Mouse (Mus musculus) 3T3-L1 (cell line): ENCODE measurements around the gene Hoxc8.

Source experiments
- DNase-seq: peaks from one replicate; pipeline ENCODE4 v3.0.0-alpha.2; 2015; ENCODE audit warnings: low read depth, low spot score

Gene Hoxc8

GRCm38 (mm10) chr15:102965003-102965891 is 25.2 kb upstream of the Hoxc8 start:
- DNase-seq: no peak

DNA sequence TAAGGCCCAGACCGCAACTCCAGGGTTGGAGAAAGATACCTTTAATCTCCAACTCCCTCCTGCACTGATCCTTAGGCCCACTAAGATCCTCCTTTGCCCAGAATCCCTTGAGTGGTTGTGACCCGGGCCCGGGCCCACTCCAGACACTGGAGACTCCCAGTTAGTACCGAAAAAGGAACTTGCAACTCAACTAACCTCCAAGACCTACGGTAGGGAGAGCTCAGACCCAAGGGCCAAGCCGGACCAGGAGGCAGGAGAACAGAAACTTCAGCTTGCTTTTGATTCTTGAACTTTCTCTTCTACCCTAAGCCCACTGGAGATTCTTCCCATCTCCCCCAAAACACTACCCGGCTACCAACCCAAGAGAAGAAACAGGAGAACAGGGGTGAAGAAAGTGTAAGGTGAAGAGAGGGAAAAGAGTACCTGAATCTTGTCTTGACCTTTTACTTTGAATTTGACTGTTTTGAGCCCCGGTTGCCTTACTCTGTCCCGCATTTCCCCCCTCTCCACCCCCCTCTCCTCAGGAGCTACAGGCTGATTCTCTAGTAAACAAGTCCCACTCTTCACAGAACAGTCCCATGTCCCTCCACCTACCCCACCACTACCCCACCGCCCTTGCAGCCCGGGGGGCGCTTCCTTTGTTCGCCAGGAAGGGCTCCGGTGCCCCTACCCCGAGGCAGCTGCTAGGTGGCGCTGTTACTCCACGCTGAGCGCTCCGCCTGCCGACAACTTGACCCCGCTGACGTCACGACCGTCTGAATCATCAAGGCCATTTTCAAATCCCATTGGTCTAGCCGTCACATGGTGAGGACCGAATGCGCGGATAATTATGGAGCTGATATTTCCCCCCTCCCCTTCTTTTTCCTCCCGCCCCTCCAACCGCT is 24.3 kb upstream of the Hoxc8 start:
- DNase-seq: no peak

- no peak for DNase-seq
Observed at GRCm38 (mm10) chr15:102966776-102967311, 23.6 kb upstream of the Hoxc8 start, which contains the start of gene Hoxc10. TSS of gene Hoxc10 (plus strand) at chr15:102966796.

- DNase-seq: no peak
Observed at GRCm38 (mm10) chr15:102967312-102967510, 23.2 kb upstream of the Hoxc8 start, which contains the start of gene Hoxc5. TSS of gene Hoxc5 (plus strand) at chr15:102967443.

DNA sequence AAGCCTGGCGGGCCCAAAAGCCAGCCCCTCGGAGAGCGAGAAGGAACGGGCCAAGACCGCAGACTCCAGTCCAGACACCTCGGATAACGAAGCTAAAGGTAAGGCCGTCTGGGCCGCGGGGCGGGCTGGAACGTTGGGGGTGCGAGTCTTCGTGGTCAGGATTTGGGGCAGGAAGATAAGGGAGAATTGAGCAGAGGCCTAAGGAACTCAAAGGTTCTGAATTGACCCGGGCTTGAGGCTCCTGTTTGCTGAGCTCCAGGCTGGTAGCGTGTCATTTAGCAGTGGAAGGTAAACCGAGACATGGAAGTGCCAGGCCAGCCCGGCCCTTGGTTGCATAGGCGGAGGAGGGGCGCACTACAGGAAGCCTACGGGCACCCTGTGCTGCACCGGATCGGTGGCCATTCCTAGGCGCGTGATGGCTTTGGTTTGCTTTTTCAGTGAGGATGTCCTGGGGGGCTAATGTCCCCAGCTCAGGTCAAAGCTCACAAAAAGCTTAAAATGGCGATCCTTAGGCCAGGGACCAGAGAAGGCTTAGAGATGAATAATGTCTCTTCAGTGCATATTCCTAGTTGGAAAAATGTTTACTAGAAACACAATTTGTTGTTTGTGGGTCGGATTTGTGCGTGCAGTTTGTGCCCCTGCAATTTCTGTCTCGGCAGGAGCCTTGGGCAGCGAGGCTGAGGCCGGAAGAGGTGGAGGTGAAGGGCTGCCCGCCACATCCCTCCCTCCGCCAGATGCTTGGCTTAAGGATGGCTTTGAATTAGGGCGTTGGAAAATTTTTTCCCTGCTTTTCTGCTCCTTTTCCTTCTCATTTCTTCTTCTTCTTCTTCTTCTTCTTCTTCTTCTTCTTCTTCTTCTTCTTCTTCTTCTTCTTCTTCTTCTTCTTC is 22.7 kb upstream of the Hoxc8 start:
- DNase-seq: no peak

GRCm38 (mm10) chr15:102969296-102969695 is 21.1 kb upstream of the Hoxc8 start:
- DNase-seq: no peak

DNA sequence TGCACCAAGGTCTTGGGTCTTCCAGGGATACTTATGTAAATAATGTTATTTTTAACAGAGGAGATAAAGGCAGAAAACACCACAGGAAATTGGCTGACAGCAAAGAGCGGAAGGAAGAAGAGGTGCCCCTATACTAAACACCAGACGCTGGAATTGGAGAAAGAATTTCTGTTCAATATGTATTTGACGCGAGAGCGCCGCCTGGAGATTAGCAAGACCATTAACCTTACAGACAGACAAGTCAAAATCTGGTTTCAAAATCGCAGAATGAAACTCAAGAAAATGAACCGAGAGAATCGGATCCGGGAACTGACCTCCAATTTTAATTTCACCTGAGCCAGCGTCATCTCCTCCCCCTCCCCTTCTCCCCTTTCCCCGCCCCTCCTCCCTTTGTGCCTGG is 19.7 kb upstream of the Hoxc8 start:
- DNase-seq: peak; percentile 85

DNA sequence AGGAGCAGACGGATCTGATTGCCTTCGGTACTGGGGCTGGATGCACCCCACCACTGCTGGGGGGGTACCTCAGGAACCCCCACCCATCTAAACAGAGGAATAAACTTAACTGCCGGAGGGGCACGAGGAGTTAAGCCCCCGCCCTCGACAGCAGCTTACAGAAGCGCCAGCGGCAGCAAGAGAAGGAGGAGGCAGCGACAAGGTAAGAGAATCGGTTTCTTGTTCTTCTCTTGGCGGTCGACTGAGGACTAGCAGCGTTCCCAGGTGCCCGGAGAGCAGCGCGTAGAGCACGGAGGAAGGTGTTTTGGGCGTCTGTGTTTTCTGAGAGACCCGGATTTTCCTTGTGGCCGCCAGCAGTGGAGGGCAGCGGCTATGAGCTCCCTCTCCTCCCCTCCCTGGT is 18.2 kb upstream of the Hoxc8 start:
- DNase-seq: no peak

- no peak for DNase-seq
Observed at GRCm38 (mm10) chr15:102972753-102973152, 17.7 kb upstream of the Hoxc8 start.

DNA sequence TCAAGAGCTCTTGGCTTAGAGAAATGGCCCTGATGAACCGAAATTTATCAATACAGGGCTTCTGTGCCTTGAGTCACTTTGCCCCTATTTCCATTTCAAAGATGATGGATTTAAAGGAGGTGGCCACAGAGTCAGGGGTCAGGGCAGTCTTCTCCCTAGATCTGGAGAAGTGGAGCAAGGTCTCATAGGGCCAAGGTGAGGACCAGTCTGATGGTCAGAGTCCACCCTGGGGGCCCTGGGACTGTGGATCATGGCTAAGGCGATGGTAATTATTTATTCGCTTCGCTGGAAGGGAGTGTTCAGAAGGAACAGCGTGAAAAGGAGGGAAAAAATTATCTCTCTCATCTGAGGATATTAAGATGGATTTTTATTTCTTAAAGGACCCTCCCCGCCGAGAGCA is 15.4 kb upstream of the Hoxc8 start:
- no peak for DNase-seq

GRCm38 (mm10) chr15:102975688-102976111 is 14.7 kb upstream of the Hoxc8 start:
- DNase-seq: no peak

- DNase-seq: no peak
Observed at GRCm38 (mm10) chr15:102976171-102976570, 14.2 kb upstream of the Hoxc8 start, which contains the start of gene Hoxc9. TSS of gene Hoxc9 (plus strand) at chr15:102976439.

- DNase-seq: no peak
Observed at GRCm38 (mm10) chr15:102976631-102977422, 13.6 kb upstream of the Hoxc8 start.

DNA sequence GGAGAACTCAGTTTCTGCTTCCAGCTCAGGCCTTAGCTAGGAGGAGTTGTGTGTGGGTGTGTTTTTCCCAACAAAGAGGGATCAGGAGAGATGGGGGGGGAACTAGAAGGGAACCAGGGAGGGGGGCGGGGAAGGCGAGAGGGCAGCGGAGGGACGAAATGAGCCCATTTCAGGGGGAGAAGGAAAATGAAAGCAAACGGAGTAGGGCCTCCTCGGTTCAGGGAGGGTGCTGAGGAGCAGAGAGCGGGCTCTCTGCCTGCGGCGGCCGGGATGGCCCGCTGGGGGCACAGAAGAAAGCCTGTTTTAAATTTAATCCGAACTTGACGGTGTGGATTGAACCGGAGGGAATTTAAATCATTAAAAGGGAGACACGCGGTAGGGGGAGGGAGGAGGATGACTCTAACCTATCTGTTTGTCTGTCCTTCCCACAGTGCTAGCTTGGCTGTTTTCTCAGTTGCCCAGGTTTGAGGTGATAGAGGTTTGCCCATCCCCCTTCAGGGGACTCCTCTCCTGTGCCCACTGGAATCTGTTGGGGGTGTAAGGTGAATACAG is 12.9 kb upstream of the Hoxc8 start:
- no peak for DNase-seq

DNA sequence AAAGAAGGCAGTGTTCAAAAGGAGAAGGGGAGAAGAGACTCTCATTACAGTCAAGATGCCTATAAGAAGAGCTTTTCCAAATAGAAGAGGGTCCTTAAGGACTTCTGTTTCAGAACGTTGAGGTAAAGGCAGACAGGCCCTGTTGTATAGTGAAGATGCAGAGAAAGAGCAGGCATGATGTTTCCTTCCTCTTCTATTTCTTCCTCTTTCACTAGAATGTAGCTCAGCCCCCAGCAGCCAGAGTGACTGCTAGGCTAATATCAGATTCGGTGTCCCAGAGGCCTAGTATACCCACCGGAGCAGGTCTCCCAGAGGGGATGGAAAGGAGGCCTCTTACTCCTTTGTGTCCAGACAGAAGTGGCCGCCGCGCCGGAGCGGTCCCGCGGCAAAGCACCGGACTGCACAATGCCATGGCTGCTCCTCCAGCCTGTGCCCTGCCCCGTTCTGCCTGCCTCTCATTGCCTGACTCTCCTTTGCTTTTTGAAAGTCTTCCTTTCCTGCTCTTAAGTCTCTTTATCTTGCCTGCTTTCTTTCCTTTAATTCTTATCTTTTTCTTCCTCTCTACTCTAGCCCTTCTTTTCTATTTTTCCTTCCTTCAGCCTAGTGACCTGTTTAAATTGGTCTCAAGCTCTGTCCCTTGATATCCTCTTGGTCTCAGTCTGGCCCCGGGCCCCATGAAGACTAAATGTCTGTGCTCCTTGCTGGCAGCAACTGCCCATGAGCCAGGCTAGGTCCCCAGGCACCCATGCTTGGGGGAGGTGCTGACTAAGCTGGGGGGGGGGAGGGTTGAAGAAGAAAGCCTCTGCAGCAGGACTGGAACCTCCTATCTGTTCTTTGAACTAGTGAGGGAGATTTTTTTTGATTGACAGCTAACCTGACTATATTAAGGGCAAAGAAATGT is 11.5 kb upstream of the Hoxc8 start:
- no peak for DNase-seq

- no peak for DNase-seq
Observed at GRCm38 (mm10) chr15:102979936-102980335, 10.5 kb upstream of the Hoxc8 start.

DNA sequence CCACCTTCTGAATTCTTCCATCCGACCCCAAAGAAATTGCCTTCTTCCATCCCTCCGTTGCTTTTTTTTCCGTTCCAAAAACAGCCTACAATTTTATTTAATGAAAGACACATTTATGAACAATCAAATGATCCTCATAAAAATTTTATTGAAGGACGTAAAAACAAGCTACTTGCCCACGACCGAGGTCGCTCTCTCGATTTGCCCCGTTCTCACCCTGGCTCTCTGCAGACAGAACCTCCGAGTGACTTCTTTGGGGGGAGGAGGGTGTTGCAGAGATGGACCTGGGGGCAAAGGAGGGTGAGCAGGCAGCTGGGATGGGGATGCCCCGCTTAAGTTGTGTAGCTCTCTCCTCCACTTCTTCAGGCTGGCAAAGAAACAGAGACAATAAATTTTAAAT is 10.1 kb upstream of the Hoxc8 start:
- DNase-seq: no peak

GRCm38 (mm10) chr15:102980912-102981311 is 9.5 kb upstream of the Hoxc8 start:
- no peak for DNase-seq
